Mouse (Mus musculus) adrenal gland, adult 2 months (tissue): Measurements from ENCODE around the gene Prdm13. TPM values are rescaled to one million over a fixed set of nuclear protein-coding genes. Genes with fewer than 3 reads are reported as not detected.

Experiments used
- DNase-seq: peaks from one replicate; pipeline ENCODE4 v3.0.0; 2021
- long read RNA-seq: library from polyadenylated mRNA; stranded (forward); transcript quantifications from one replicate; pipeline ENCODE4 v2.0.0, GENCODE M21; 2021
- polyA plus RNA-seq: library from polyadenylated mRNA; depleted of rRNA; stranded (reverse); fragments of >200 nt; gene quantifications from 2 replicates; pipeline ENCODE4 v1.2.3, GENCODE M21; 2012; rRNA removed
- total RNA-seq, 2 experiments: library from RNA; stranded (reverse); gene quantifications; 2 replicates each; pipeline ENCODE4 v1.2.3; 2021

Gene Prdm13
- not detected for total RNA-seq
- polyA plus RNA-seq: 0.03 TPM in 1 of 2 replicates, not detected in the other
- long read RNA-seq: 0 reads

DNA sequence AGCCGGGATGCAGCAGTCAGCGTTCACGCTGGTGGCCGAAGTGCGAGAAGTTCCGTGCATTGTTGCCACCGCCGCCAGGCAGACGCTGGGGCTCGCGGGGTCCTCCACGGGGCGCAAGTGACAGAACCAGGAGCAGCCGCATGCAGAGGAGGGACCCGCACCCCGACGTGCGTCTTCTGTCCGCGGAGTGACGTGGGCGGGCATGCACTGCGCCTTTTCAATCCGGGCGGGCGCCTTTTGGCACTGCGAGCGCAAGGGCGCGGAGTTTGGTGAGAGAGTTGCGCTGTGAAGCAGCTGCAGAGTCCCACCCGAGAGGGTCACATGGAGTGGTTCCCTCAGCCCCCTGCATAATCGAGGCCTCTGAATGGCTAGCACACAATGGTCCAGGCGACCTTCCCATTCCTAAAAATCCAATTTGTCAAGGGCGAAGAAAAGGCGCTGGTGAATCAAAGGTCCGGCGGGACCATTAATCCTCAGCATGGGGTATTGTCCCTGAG, at the start of gene Prdm13:
Prdm13 (minus strand) TSS at position 369 of the 497 bp plus-strand sequence.
- DNase-seq: no peak

DNA sequence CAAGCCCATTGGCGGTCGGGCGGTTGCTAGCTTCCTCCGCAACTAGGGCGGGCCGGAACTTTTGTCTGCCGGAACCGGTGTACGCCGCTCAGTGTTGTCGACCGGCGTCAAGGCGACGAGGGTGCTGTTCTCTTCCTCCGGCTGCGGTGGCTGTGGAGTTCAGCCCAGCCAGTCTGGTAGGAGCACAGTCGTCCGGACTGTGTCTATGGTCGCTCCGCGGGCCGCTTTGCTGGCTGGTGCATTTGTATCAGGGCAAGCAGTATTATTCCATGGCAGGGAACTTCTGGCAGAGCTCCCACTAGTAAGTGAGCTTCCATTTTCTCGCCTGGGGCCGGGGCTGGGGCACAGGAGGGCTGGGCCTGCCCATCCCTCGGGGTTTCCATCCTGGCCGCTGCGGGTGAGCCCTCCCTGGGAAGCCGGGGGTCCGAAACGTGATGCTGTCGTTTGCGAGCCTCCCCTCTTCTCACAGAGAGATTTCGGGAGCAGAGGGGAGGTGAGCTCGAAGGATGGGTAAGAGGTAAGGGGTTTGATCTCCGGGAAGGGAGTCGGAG, 41.9 kb upstream of the Prdm13 start, which contains the start of gene Ccnc:
Ccnc (plus strand) TSS at position 87 of the 551 bp plus-strand sequence.
- DNase-seq: peak; percentile 96

DNA sequence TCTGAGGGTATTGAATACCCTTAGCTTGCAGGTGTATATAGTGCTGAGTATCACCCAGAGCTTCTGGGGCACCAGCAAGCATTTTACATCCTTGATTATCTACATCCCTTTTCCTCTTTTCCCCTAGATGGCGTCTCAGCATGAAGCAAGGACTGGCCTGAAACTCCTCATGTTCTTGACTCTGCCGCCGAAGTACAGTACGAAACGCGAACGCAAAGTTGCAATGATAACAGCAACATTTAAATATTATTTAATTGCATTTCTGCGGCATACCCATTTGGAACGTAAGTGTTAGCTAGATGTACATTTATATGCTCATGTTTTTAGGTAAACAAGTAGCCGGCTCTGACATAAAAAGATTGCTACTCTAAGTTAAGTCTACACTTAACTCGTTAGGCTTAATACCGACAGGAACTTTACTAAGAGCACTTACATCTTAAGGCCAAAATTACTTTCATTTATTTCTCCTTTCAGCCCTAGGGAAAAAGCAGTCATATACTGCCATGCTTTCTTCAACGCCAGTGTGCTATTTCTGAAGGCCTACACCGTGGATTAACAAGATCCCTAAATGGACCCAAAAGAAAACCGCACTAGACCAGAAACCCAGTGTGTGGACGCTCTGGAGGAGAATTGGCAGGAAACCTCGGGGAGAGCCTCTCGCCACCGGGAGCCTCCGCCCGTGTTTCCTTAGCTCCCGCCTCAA, 41.3 kb upstream of the Prdm13 start:
- DNase-seq: peak; percentile 38

DNA sequence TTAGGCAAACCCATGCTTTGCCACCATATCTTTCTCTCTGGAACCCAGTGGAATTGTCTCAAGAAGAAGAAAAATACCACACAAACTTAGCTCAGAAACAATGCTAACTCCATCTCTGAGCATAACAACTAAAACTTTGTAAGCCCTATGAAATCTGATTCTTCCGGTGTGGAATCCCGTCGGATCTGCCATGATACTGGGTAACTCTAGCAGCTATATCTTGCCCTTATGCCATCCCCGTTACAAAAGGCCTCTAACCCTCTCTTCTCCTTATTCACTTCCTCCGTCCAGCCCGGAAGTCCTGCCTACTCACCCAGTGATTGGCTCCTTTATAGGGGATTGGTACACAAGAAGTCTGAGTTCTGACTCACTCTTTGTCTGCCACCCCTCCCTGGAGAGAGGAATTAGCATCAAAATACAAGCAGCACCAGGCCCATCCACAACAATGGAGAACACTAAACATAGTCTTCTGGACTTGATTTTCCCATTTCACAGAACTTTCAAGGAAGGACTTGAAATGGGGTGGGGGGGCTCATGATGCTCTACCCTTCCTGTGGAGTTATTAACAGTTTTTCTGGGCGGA, 37.1 kb upstream of the Prdm13 start:
- no peak for DNase-seq

DNA sequence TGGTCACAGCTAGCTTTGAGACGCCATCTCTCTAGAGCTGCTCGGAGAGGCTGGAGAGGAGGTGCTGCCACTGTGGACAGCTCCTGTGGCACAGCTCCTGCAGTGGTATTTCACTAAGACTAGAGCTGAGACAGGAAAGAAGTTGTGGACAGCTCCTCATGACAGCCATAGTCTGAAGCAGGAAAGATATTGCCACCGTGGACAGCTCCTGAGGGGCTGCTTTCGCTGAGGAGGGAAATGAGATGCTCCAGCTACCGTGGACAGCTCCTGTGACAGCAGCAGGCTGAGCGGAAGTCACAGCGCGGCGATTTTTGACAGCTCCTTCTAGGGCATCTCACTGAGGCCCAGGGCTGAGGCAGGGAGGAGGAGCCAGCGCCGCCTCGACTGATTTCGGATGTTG, 26.4 kb upstream of the Prdm13 start:
- DNase-seq: peak; percentile 86

DNA sequence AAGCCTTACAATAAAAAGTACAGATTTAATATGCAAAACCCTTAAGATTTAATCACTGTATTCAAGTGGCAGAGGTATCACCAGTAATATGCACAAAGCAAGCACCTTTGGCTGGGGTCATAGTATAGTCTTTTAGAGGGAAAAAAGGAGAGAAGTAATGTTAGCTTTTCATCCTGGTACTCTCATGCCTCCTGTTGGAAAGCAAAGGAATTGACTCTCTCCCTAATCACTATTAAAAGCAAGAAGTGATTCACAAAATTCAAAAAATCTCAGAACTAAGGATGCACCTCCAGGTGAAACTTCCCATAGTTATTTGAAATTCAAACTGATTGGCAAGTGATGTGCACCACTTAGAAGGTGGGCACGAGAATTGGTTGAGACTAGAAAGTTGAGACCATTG, 19.3 kb upstream of the Prdm13 start:
- DNase-seq: no peak

DNA sequence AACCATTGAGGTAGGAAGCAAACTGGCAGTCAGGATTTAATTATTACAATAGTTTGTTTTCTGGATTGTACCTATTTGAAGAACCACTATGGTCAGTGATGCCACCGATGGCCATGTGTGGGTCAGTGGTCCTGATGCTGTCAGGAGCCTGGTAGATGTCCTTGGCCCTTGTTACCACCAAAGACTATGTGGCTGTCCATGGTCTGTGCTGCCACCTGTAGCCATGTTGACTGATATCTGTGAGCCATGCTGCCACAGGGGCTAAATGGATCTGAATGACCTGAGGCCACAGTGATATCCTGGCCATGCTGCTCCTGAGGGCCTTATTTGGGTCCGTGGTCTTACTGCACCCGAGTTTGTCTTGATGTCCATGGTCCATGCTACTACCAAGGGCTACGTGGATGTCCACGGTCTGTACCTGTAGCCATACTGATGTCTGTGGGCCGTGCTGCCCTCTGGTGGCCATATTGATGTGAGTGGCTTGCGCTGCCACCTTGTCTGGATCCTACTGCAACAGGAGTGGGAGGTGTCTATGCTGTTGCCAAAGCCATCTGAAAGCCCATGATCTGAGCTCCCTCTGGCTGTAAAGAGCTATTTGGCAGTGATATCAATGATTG, 10.0 kb upstream of the Prdm13 start:
- DNase-seq: peak; percentile 59

DNA sequence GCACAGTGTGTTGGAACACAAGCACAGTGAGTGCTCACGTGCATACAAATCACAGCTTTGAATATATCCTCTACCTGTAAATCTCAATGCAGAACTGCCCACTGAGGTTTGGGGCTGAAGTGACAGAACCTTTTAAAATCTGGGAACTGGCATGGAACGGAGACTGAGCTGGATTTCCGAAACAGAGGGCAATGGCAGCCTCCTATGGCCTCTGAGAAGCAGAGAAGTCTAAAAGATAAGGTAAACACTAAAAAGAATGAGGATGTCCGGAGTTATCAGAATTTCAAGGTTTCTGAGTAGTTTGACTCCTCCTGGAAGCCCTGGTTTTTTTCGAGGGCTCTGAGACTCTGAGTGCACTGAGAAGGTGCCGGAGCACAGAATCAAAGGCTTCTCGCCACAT, 4.5 kb upstream of the Prdm13 start:
- no peak for DNase-seq

DNA sequence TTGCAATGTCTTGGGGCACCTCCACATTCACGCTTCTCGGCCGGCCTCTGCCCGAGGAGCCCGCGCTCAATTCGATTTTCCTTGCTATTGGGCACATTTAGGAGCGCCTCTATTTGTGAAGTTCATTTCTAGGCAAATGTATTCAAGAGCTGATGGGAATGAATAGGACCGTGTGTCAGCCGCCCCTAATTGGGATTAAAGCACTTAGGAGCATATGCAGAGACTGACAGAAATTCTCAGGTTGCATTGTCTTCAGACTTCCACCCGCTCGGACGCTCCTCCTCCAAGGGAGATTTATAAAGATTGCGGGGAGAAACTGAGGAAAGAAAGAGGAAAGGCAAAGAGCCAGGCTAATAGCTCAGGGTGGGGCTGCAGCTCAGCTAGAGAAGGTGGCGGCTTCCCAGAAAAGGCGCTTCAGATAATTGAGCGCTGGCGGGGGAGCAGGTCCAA, 3.8 kb upstream of the Prdm13 start:
- no peak for DNase-seq

DNA sequence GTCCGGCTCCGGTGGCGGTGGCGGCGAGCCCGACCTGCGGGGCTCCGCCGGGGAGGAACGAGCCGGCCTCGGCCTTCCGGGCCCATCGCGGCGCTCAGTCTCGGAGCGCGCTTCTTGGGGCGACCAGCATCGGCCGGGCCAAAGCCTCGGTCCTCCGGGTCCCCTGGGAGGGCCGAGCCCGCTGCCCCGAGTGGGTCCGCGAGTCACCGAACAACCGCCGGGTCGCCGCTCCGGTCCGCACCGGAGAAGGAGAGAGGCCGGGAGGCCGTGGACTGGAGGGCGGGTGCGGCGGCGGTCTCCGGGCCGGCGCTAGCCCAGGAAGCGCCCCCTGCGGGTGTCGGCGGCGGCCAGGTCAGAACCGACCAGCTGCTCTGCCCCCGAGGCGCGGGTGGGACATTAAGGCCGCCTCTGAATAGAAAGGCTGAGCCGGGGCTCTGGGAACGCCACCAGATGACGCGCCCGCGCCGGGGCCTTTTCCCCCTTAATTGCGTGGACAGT, 3.0 kb upstream of the Prdm13 start:
- peak; percentile 59 for DNase-seq

DNA sequence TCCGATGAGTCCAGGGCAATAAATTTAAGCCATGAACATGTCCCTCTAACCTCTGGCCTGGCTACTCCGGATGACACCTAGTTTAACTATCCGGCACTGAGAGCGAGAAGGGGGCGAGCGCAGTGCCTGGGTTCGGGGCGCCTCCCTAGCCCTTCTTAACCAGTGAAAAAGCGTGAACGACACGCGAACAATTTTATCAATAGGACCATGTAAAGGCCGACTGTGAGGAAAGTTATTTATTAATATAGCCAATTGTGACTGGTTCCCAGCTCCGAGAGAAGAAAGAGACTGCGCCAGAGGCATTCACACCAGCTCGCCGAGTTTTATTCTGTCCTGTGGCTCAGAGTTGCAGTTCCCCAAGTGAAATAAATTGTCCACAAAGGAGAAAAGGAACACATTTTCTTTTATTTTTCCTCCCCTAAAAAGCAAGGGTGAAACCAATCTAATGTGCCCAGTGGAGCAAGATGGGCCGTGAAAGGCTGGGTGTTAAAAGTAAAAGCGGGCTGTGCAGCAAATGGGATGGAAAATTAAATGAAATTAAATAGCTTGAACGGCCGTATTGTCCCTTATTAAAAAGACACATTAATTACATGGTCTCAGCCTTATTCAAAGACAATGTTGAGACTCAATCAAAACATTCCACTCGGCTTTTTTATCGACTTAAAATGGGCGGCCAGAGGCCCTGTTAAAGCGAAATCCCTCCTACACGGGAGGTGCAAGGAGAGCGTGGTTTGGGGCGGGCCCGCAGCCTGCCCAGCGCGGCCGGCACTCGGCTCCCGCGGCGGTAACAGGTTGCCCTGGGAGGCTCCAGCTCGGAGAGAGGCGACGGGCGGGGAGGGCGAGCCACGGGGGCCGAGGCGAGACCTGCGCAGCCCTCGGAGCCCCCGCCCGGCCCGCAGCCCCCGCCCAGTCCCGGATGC, 2.3 kb upstream of the Prdm13 start:
- no peak for DNase-seq

DNA sequence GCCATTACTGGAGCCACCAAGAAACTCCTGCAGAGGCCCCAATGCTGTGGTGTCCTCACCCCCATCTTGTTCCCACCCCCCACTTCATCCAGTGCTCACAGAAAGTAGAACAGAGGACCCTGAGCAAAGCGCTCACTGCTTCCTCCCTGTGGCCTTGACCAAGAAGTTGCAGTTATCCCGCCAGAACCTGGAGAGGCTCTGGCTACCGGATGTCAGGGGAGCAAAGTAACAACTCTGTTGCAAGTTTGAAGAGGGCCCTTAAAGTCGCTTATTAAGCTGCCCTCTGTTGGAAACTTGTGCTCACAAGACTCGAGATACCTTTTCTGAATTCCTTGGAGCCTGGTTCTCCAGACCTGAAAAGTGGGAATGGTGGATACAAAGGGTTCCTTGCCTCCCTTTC, 1.2 kb upstream of the Prdm13 start:
- no peak for DNase-seq

DNA sequence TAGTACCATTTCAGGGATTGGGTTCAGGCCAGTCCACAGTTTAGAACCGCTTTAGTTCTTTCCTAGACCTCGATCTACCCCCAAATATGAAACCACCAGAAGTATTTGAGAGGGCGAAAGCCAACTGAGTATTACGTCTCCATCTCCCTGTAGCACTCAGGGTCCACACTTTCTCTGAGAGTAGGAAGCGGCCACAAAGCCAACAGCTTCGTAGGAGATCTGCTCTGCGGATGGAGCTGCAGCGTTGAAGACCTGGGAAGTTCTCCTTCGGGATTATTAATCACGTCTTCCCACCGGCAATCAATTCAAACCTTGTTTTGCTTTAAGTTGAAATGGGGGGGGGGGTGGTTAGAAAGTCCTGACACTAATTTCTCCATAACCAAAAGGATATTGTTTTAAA, 653 bp upstream of the Prdm13 start:
- DNase-seq: no peak

DNA sequence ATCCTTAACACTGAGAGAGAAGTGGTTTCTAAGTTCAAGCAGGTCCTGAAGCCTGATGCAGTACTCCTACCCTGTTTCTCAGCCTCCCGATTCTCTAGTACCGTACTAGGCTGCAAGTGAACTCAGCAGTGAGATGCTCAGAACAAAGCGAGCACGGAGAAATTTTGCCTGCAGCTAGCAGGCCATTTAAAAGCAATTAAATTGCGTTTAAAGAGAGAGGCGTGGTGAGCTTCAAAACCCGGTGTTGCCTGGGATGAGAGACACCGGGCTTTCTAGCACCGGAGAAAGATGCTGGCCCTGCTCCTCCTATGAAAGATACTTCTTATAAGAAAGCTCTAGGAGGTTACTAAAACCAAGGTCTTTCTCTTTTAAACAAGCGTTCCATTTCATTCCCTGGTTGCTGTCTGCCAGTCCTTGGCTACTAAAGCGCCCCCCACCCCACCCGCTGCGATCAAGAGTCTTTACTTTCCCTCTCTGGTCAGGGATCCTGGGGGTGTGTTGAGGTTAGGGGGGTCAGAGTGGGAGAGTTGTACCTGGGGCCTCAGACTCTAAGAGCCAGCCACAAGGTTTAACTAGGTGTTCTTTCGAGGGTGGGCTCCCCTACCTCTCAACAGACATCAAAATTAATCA, 1.3 kb downstream of the Prdm13 start:
- DNase-seq: no peak

DNA sequence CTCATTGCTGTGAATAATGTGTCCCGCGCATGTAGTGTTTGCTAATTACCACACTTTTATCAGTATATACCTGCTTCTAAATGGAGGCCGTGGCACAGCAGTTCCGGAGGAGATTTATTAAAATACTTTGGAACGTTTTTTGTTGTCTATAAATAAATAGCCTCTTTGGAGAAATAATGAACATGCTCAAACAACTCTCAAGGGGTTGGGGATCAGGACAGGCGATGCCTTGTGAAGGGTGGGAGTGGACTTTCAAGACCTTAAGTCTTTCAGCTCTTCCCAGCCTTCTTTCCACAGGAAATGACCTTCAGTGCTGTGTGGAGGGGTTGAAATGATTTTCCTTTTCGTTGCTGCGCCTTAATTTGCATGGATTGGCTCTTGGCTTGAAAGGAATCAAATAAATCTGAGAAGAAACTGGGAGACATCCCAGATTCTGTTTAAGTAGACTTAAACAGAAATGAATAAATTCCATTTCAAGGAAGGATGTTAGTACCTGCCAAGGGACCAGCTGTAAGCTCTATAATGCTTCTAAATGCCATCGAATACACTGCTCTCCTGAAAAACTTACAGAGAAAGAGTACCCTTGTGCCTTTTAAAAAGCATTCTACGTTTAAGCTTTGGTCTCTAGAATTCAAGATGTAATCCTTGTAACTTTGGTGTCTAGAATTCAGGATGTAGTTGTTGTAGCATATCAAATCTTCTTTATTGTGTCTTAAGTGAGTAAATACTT, 3.2 kb downstream of the Prdm13 start:
- no peak for DNase-seq

DNA sequence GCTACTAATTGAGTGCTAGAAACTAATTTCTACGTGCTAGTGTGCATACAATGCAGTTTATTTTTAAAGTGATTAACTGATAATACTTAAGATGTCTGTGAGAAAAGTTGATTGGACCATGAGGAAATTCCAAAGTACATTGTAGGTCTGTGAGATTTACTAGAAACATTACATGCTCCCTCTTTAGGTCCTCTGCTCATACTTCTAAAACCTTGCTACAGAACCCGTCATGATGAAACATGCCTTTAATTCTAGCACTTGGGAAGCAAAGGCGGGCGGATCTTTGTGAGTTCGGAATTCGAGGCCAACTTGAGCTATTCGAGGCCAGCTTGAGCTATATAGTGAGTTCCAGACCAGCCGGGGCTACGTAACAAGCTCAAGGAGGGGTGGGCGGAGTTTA, 4.8 kb downstream of the Prdm13 start:
- no peak for DNase-seq

DNA sequence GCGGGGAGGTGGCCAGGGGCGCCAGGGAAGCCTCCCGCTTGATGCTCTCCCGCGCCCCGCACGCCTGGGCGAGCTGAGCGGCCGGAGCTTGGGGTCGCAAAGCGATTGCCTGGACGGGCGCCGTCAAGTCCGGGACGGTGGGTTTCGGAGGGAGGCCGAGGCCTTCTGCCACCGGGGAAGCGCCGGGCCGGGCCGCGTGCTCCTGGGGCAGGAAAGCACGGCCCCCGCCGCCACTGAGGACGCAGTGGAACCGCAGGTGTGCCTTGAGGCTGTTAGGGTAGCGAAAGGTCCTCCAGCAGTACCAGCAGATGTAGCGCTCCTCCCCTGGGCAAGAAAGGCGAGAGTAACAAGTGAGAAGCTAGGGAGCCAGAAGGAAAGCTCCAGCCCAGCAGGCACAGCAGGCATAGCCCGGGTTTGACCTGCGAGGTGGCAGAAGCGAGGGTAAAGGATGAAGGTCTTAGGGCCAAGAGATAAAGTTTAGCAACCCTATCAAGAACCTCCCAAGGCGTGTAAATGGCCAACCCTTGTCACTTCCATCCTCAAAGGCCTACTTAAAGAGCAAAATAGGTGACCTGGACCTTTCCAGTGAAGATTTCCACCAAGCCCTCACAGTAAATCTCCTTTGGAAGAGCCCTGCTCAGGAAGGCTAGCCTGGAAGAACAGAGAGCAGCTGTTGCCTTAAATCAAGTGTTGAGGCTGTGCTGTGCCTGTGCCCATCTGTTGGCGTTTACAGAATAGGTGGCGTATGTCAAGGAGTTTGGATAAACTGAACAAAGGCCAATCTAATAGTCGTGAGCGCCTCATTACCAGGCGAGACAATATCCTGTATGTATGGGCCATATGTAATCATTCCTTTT, 5.9 kb downstream of the Prdm13 start:
- no peak for DNase-seq

DNA sequence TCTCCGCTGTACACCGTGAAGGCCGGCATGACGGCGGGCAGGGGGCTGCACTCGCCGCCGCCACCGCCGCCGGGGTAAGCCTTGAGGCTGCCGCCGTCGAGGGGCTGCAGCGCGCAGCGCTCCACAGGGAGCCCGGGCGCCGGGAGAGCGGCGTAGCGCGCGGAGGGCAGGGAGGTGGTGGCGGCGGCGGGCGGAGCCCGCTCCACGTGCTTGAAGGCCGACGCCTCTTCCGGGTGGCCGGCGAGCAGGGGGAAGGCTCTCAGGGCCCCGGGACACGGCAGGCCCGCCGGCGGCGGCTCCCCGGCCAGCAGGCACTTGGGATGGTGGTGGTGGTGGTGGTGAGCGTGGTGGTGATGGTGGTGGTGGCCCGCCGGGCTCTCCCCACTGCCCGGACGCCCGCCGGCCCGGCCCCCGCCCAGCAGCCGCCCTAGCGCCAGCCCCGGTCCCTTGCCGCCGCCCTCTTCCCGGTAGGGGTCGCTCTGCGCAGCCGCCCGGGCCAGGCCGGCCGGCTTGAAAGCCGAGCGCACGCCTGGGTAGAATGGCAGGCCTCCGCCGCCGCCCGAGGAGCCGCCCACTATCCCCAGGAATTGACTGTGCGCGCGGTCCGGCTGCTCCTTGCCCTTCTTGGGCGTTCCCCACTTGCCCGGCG, 6.7 kb downstream of the Prdm13 start:
- DNase-seq: peak; percentile 56
